ENCODE assay signal across 9 mouse cellular contexts in genomic region chr9:110623416-110624195, GRCm38 (mm10). TPM values are rescaled to one million over a fixed set of nuclear protein-coding genes. Genes with fewer than 3 reads are reported as not detected.
DNase-seq lines count a peak whose midpoint lies in the region; ATAC-seq and TF ChIP-seq lines count a peak whose summit lies in the region.
"Had no signal": no experiment of that assay in that cellular context is flagged by ENCODE, and none has a peak within 500 bp of the region (broad histone marks: within the 10 kb centered on the region; RNA-seq: fewer than 3 reads in every experiment).

No protein-coding gene starts in this region.

- no peaks in the 10 kb centered on the region for H3K9me3 ChIP-seq in liver, postnatal 0 days (ENCODE audit: low read length)
- H3K9me3 ChIP-seq: megakaryocyte, embryonic 14.5 days had no signal

- no peaks in the 10 kb centered on the region for H3K27me3 ChIP-seq in cerebellum, adult 2 months (ENCODE audit: control insufficient read depth, insufficient read depth, low read length)
- no peaks in the 10 kb centered on the region for H3K27me3 ChIP-seq in liver, postnatal 0 days (ENCODE audit: insufficient read depth, low read length)
- H3K27me3 ChIP-seq: megakaryocyte, embryonic 14.5 days had no signal

- H3K4me2 ChIP-seq in liver, postnatal 0 days (ENCODE audit: low read depth, low read length), result peak overlapping the region; percentile 98

- TF ChIP-seq CTCF in cerebellum, adult 2 months (IDR thresholded peaks at IDR 0.05; ENCODE audit: borderline replicate concordance, insufficient read depth, low read depth, low read length), result no peak
- TF ChIP-seq CTCF in liver, postnatal 0 days (IDR thresholded peaks at IDR 0.05; ENCODE audit: low read depth), result no peak

- peak overlapping the region; percentile 60 for H3K9ac ChIP-seq in liver, postnatal 0 days (replicated peaks)

- H3K36me3 ChIP-seq in liver, postnatal 0 days (replicated peaks; ENCODE audit: insufficient read depth, low read length), result peaks cover 36% of the 10 kb centered on the region

- H3K27ac ChIP-seq in cerebellum, adult 2 months (ENCODE audit: insufficient read depth, low read length), result no peak overlapping the region
- peak overlapping the region; percentile 22; the same call in 1 of the 2 replicates for H3K27ac ChIP-seq in liver, postnatal 0 days (ENCODE audit: low read depth)

- TF ChIP-seq EP300 in liver, postnatal 0 days (IDR thresholded peaks at IDR 0.05; ENCODE audit: low read depth), result no peak

- H3K4me3 ChIP-seq in cerebellum, adult 2 months (replicated peaks; ENCODE audit: insufficient read depth, low read depth, low read length), result peak overlapping the region; percentile 85
- peak overlapping the region; percentile 60; the same call in 1 of the 2 replicates for H3K4me3 ChIP-seq in liver, postnatal 0 days (ENCODE audit: low read depth, low read length)
- H3K4me3 ChIP-seq: megakaryocyte, embryonic 14.5 days had no signal

- TF ChIP-seq POLR2A in cerebellum, adult 2 months (IDR thresholded peaks at IDR 0.05; ENCODE audit: borderline replicate concordance, insufficient read depth, low read length), result no peak

- 58% methylated on average over 8 of the region's 8 CpGs for WGBS in cerebellum, adult 2 months
- WGBS in liver, postnatal 0 days (ENCODE audit: insufficient replicate concordance), result 68% methylated on average over 8 of the region's 8 CpGs

- no peak for ATAC-seq in liver, postnatal 0 days

- no peak for DNase-seq in cerebellum, adult 2 months
- no peak for DNase-seq in cerebellum, adult 11-12 months
- peak; percentile 17 to 55 for DNase-seq in urinary bladder, postnatal 4 days (ENCODE audit: low spot score in 2 of 2)
- no peak for DNase-seq in urinary bladder, adult 18-20 months (ENCODE audit: low spot score in 2 of 2)
- peak; percentile 11 for DNase-seq in liver, postnatal 0 days
- DNase-seq in right cerebral cortex, adult 2 months (ENCODE audit: low spot score in 2 of 2), result no peak
- DNase-seq in adrenal gland, adult 8-10 months, result no peak
- no peak for DNase-seq in adrenal gland, postnatal 10 days

- peaks cover 3% of the 10 kb centered on the region; the same call in 1 of the 2 replicates for H3K4me1 ChIP-seq in cerebellum, adult 2 months (ENCODE audit: control insufficient read depth, insufficient read depth, low read length)
- peaks cover 15% of the 10 kb centered on the region for H3K4me1 ChIP-seq in liver, postnatal 0 days (ENCODE audit: insufficient read depth)

RNA-seq across cellular contexts. Expression of gene Nradd, which starts 0.6 kb away (rescaled TPM):
- polyA plus RNA-seq in cerebellum, adult 2 months (2012; rRNA removed), result 3.2 and 3.5 TPM in 2 replicates
- polyA plus RNA-seq in liver, postnatal 0 days (2015; fragmentation: Nextera tagmentation; extraction: Ambion mirVana), result 1.3 and 1.4 TPM in 2 replicates
- 10 to 100 TPM; 15.5 to 19.1 (median 16.3) TPM for total RNA-seq in adrenal gland, adult 8-10 months (2022)
- total RNA-seq in adrenal gland, postnatal 10 days (2021), result 1 to 10 TPM; 7.7 to 9.8 TPM

RNA-seq across cellular contexts. Expression of gene Nbeal2, which starts 30.4 kb away (rescaled TPM):
- 16.8 and 19.1 TPM in 2 replicates for polyA plus RNA-seq in cerebellum, adult 2 months (2012; rRNA removed)
- polyA plus RNA-seq in liver, postnatal 0 days (2015; fragmentation: Nextera tagmentation; extraction: Ambion mirVana), result 1.5 and 2.0 TPM in 2 replicates
- 10 to 100 TPM in 2 of 4 experiments, 1 to 10 TPM in 2; 7.7 to 18.1 (median 13.1) TPM for total RNA-seq in adrenal gland, adult 8-10 months (2022)
- total RNA-seq in adrenal gland, postnatal 10 days (2021), result 10 to 100 TPM in 1 of 2 experiments, 1 to 10 TPM in 1; 8.2 to 12.0 TPM

RNA-seq across cellular contexts. Expression of gene Ccdc12, which starts 32.7 kb away (rescaled TPM):
- polyA plus RNA-seq in cerebellum, adult 2 months (2012; rRNA removed), result 98.5 and 102 TPM in 2 replicates
- polyA plus RNA-seq in liver, postnatal 0 days (2015; fragmentation: Nextera tagmentation; extraction: Ambion mirVana), result 69.3 and 71.1 TPM in 2 replicates
- total RNA-seq in adrenal gland, adult 8-10 months (2022), result 10 to 100 TPM; 62.7 to 77.9 (median 68.5) TPM
- 10 to 100 TPM; 64.3 to 66.0 TPM for total RNA-seq in adrenal gland, postnatal 10 days (2021)

Comparison
In these comparisons a context has a peak if more than half of its experiments do, and no peak if none do; other contexts are left out.
1. DNase-seq: peak in urinary bladder, postnatal 4 days (2 of 2) and liver, postnatal 0 days (single experiment); none in cerebellum, adult 2 months (0 of 2), cerebellum, adult 11-12 months (single experiment), urinary bladder, adult 18-20 months (0 of 2), right cerebral cortex, adult 2 months (0 of 2), adrenal gland, adult 8-10 months (single experiment) and adrenal gland, postnatal 10 days (single experiment).